Mouse (Mus musculus): ENCODE measurements around the gene Cubn. TPM values are rescaled to one million over a fixed set of nuclear protein-coding genes. Genes with fewer than 3 reads are reported as not detected.

Gene Cubn
- polyA plus RNA-seq, 1 experiment from 2014 or later = 0.27 TPM

DNA sequence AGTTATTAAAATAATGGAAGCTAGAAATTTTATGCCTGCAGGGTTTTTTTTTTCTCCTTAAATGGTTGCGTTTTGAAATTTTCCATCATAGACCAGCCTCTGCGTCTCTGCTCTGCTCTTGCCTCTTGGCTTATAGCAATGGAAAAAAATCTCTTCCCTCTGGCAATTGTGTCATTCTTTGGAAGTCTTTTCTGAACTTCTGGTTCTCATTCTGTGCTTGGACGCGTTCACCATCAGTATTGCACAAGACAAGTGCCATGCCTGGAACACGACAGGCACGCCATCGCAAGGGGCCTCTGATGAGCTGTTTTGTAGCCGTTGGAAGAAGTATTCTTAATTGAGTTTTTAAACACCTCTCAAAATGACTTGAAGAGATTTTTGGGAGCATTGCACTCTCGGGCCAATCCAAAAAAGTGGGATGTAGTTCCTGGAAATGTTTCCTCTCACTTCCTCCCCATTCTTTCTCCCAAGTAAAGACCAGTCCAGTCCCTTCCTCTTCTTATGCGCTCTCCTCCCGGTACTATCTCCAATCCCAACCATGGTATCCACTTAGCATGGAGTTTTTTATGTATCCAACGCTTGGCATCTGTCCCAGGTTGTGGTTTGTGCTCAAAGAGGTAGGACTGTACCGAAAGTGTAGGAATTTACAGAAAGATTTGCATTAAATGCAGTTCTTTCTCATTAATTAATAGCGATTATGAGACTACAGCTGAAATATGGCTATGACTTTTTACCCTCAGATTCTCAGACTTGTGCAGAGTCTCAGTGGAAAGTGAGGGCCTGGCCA is 69.4 kb downstream of the Cubn start:
- ATAC-seq (ENCODE audit: low FRiP score) = no peak
- Histone ChIP-seq H3K4me2 (no peak overlapping the region), H3K4me1 (no peaks in the 10 kb centered on the region), H3K9ac (no peak overlapping the region), H3K27me3 (no peaks in the 10 kb centered on the region), H3K9me3 (no peaks in the 10 kb centered on the region), H3K36me3 (replicated peaks) (no peaks in the 10 kb centered on the region), H3K4me3 (replicated peaks) (no peak overlapping the region), H3K27ac (no peak overlapping the region)
- 93% methylated on average over 14 of the region's 14 CpGs for WGBS

DNA sequence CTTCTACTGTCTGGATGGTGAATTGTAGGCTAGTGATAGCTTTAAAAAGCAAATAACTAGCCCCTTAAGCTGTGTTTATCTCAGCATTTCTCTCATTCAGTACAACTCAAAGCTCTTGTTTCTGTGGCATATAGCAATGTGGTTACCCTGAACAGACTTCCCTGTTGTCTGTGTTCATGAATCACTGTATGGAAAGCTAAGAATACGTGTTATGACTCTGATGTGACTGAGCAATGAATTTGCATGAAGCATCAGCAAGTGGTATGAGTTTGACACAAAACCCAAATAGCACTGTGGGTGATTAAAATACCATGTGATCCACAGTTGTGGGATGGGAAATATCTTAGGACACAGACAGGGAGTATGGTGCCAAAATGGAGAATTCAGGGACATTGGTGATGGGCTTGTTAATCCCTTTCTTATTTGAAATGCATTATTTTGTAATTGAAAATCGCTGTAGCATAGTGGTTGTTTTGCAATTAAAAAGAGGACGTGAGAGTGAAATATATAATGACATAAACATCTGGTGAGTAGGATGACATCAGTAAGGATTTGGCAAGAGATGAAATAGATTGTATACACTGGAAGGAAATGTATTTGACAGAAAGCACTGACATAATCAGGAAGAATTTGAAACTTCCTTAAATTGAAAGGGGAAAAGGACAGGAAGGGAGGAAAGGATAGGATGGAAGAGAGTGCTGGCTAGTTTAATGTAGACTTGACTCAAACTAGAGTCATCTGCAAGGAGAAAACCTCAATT is 74.7 kb downstream of the Cubn start:
- no peak overlapping the region for H3K4me2 ChIP-seq
- H3K9ac ChIP-seq = no peak overlapping the region
- H3K9me3 ChIP-seq = no peaks in the 10 kb centered on the region
- WGBS = 77% methylated on average over 3 of the region's 3 CpGs
- H3K27me3 ChIP-seq = no peaks in the 10 kb centered on the region
- ATAC-seq (ENCODE audit: low FRiP score) = no peak
- no peak overlapping the region for H3K27ac ChIP-seq
- H3K4me3 ChIP-seq (replicated peaks) = no peak overlapping the region
- peaks cover 19% of the 10 kb centered on the region; the same call in 1 of the 2 replicates for H3K4me1 ChIP-seq
- H3K36me3 ChIP-seq (replicated peaks) = no peaks in the 10 kb centered on the region

DNA sequence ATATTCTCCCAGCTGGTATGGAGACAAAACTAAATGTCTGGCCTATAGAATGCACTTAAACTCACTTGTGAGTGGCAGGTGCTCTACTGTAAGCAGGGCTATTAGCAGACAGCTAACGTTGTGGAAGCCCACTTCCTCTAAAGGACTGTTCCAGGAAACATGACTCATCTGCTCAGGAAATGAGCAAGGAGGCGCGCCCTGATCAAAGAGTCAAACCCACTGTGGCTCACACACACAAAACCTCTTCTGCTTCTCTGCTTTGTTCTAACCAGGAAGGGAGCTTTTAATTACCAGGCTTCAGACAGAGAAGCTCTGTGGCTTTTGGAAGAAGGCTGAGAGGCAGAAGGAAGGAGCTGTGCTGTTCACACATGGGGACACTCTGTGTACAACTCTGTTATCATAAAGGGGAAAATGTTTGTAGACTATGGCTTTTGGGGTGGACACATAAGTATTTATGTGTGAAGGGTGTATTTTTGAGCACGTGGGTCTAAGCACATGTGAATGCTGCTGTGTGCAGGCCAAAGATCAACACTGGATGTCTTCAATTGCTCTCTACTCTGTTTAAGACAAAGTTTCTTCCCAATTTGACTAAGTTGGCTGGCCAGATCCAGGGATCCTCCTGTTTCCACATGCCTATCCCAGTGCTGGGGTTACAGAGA is 78.0 kb downstream of the Cubn start:
- ATAC-seq (ENCODE audit: low FRiP score) = peak; percentile 55
- peak overlapping the region; percentile 47; the same call in 1 of the 2 replicates for H3K27ac ChIP-seq
- 54% methylated on average over 4 of the region's 4 CpGs for WGBS

DNA sequence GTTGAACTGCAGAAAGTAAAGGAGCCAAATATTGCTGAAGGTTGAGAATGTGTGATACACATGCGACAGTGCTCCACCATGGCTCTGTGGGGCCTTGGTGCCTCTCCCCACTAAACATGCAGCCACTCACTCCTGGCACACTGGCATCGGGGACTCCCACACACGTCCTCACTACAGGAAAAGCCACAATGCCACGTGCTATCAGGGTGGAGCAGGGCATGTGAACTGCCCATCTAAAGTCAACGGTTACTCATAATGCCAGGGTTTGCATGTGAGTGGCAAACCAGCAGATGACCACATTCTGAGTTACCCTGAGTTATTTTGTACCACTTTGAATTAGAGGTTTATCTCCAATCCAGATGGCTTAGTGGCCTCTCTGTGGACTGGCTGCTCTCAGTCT is 81.0 kb downstream of the Cubn start:
- H3K27ac ChIP-seq = no peak overlapping the region
- H3K9ac ChIP-seq = no peak overlapping the region
- no peaks in the 10 kb centered on the region for H3K27me3 ChIP-seq
- no peaks in the 10 kb centered on the region for H3K9me3 ChIP-seq
- peaks cover 30% of the 10 kb centered on the region for H3K4me1 ChIP-seq
- 86% methylated on average over 5 of the region's 5 CpGs for WGBS
- H3K36me3 ChIP-seq (replicated peaks) = no peaks in the 10 kb centered on the region
- no peak overlapping the region for H3K4me2 ChIP-seq
- no peak overlapping the region for H3K4me3 ChIP-seq (replicated peaks)
- no peak for ATAC-seq (ENCODE audit: low FRiP score)

More for the DNA sequence above, 78.0 kb downstream of the Cubn start:
- Histone ChIP-seq H3K9ac (no peak overlapping the region; the same call in 1 of the 2 replicates), H3K36me3 (replicated peaks) (no peaks in the 10 kb centered on the region), H3K9me3 (no peaks in the 10 kb centered on the region), H3K4me1 (peaks cover 19% of the 10 kb centered on the region; the same call in 1 of the 2 replicates), H3K27me3 (no peaks in the 10 kb centered on the region), H3K4me2 (no peak overlapping the region), H3K4me3 (replicated peaks) (no peak overlapping the region)

DNA sequence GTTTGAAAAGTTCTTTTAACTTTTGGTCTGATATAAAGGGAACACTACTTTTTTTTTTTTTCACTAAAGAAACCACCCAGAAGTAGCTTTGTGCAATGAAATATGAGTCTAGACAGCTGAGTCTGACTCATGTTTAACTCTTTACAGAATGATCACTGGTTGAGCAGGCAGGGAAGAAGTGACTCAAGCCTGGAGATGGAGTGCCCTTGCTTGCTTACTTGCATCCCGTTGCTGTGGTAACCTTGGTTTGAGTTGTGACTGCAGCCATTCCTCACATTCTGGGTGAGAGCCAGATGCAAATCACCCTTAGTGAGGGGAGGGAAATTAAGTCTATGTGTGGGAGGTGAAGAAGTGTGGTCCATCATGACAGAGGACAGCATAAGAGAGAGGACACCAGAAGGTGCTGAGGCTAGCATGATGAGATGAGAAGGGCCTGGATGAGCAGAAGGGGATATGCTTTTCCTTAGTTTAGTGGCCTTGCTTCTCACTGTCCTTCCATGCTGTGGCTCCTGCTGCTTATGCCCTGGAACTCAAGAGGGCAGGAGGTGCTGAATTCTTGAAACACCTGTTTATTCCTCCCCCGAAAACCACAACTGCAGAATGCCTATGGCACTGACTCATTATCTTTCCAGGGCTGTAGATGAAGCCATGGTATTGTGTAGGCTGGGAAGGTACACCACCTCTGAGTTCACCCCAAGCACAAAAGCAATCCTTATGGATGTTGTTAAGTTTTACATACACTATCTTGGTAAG is 81.7 kb downstream of the Cubn start:
- Histone ChIP-seq H3K4me2 (no peak overlapping the region), H3K4me1 (peaks cover 25% of the 10 kb centered on the region), H3K9me3 (no peaks in the 10 kb centered on the region), H3K27me3 (no peaks in the 10 kb centered on the region), H3K9ac (no peak overlapping the region), H3K36me3 (replicated peaks) (no peaks in the 10 kb centered on the region), H3K4me3 (replicated peaks) (no peak overlapping the region), H3K27ac (no peak overlapping the region)
- WGBS = 87% methylated on average over 2 of the region's 2 CpGs
- ATAC-seq (ENCODE audit: low FRiP score) = no peak

DNA sequence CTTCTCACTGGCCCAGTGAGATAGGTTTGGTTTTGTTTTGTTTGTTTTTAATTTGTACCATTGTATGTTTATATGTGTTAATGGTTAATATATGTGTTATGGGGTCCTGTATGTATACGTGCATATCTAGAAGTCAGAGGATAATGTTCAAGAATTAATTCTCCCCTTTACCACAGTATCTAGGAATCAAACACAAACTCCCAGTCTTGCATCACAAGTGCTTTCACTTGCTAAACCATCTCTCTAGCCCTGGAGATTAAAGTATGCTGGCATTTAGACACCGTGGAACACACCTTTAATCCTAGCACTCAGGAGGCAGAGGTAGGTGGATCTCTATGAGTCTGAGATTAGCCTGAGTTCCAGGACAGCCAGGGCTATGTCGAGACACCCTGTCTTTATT is 83.3 kb downstream of the Cubn start:
- H3K27ac ChIP-seq = no peak overlapping the region
- no peak overlapping the region for H3K4me2 ChIP-seq
- H3K36me3 ChIP-seq (replicated peaks) = no peaks in the 10 kb centered on the region
- WGBS = 84% methylated on average over 3 of the region's 3 CpGs
- H3K9ac ChIP-seq = no peak overlapping the region
- ATAC-seq (ENCODE audit: low FRiP score) = no peak
- H3K4me3 ChIP-seq (replicated peaks) = no peak overlapping the region
- no peaks in the 10 kb centered on the region for H3K9me3 ChIP-seq
- peaks cover 11% of the 10 kb centered on the region for H3K4me1 ChIP-seq
- H3K27me3 ChIP-seq = no peaks in the 10 kb centered on the region

DNA sequence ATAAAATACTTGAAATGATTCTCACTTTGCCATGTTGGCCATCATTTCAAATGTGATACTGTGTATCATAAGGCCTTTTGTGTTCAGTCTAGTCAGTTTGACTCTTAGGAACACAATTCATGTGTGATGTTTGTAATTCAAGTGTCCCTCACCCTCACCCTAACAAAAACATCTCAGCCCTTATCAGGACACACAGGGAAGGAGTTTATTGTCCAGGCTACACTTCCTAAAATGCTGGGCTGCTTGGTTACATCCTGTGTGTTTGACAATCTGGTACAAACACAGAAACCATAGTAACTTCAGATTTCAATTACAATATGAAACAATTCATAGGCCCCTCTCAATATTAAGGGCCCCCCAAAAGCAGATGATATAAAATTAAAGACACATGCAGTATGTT is 83.9 kb downstream of the Cubn start:
- ATAC-seq (ENCODE audit: low FRiP score) = no peak
- no peak overlapping the region for H3K27ac ChIP-seq
- H3K4me1 ChIP-seq = peaks cover 11% of the 10 kb centered on the region
- no peaks in the 10 kb centered on the region for H3K27me3 ChIP-seq
- no peaks in the 10 kb centered on the region for H3K36me3 ChIP-seq (replicated peaks)
- no peak overlapping the region for H3K4me2 ChIP-seq
- H3K9ac ChIP-seq = no peak overlapping the region
- no peaks in the 10 kb centered on the region for H3K9me3 ChIP-seq
- no peak overlapping the region for H3K4me3 ChIP-seq (replicated peaks)

DNA sequence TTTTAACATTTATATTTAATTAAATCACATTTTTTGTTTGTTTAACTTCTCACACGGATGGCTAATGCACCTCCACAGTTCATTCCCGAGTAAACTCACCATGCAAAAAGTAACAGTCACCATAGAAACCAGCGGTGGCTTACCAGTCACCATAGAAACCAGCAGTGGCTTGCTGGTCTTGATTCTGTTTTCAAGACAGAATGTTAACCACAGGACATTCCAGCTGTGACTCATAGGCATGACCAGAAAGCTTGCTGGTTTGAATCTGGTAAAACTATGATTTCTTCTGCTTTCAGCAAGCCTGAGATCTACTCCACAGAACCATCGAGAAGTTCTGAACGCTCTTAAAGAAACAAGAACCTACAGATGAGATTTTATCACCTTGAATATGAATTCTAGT is 84.3 kb downstream of the Cubn start:
- peak; percentile 69 for ATAC-seq (ENCODE audit: low FRiP score)
- H3K4me1 ChIP-seq = peaks cover 11% of the 10 kb centered on the region
- H3K27ac ChIP-seq = no peak overlapping the region
- H3K9me3 ChIP-seq = no peaks in the 10 kb centered on the region
- 32% methylated on average over 5 of the region's 5 CpGs for WGBS
- H3K4me3 ChIP-seq (replicated peaks) = no peak overlapping the region
- no peaks in the 10 kb centered on the region for H3K36me3 ChIP-seq (replicated peaks)
- no peak overlapping the region for H3K4me2 ChIP-seq
- no peaks in the 10 kb centered on the region for H3K27me3 ChIP-seq
- H3K9ac ChIP-seq = no peak overlapping the region

DNA sequence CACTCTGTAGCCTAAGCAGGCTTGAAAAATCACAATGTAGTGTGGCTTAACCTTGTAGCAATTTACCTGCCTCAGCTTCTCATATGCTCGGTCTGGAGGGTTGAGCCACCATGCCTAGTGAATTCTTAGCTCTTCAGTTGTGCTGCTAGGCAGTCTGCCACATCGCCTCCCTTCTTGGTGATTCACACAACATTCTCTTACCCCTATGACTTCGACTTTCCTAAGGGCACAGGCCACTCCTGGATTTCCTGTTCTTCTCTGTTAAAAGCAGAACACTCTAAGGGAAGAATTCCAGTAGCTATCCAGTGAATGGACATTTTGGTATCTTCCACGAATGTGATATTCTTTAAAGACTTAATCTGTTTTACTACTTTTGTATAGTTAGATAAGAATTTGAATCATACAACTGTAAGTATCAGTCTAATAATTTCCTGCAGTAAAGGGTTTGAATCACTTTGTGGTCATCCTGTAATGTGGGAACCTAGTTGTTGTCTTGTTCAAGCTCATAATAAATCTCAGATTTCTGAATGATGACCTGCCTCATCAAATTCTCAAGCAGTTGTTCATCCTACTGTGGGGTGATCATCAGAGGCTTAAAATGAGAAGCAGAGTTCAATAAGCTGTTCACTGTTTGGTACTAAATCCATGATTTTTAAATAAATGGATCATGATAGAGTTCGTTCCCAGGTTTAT is 86.5 kb downstream of the Cubn start:
- Histone ChIP-seq H3K4me2 (no peak overlapping the region), H3K27ac (no peak overlapping the region), H3K27me3 (no peaks in the 10 kb centered on the region), H3K36me3 (replicated peaks) (no peaks in the 10 kb centered on the region), H3K4me1 (peaks cover 12% of the 10 kb centered on the region), H3K9me3 (no peaks in the 10 kb centered on the region), H3K4me3 (replicated peaks) (no peak overlapping the region), H3K9ac (no peak overlapping the region)
- ATAC-seq (ENCODE audit: low FRiP score) = no peak
- 82% methylated on average over 5 of the region's 5 CpGs for WGBS

DNA sequence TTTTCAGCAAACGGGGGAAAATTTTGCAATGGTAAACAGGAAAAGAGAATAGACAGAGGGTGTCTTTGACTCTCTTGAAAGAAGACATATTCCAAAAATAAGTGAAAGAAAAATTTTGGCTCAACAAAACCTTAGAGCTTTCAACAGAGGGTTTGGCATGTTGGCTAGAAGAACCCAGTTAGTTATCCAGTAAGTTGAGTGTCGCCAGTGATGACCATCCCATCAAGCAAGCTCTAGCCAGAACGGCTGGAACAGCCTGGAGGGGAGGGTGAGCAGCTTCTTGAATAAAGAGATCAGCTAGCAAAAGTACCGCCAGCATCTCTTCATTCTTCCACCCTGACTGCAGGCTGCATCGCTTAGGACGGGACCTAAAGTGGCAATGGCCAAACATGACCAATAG is 90.8 kb downstream of the Cubn start:
- H3K4me3 ChIP-seq (replicated peaks) = no peak overlapping the region
- peaks cover 28% of the 10 kb centered on the region for H3K4me1 ChIP-seq
- H3K4me2 ChIP-seq = no peak overlapping the region
- H3K9me3 ChIP-seq = no peaks in the 10 kb centered on the region
- H3K27me3 ChIP-seq = no peaks in the 10 kb centered on the region
- 88% methylated on average over 6 of the region's 6 CpGs for WGBS
- no peak overlapping the region for H3K27ac ChIP-seq
- no peak for ATAC-seq (ENCODE audit: low FRiP score)
- H3K36me3 ChIP-seq (replicated peaks) = no peaks in the 10 kb centered on the region
- H3K9ac ChIP-seq = no peak overlapping the region

DNA sequence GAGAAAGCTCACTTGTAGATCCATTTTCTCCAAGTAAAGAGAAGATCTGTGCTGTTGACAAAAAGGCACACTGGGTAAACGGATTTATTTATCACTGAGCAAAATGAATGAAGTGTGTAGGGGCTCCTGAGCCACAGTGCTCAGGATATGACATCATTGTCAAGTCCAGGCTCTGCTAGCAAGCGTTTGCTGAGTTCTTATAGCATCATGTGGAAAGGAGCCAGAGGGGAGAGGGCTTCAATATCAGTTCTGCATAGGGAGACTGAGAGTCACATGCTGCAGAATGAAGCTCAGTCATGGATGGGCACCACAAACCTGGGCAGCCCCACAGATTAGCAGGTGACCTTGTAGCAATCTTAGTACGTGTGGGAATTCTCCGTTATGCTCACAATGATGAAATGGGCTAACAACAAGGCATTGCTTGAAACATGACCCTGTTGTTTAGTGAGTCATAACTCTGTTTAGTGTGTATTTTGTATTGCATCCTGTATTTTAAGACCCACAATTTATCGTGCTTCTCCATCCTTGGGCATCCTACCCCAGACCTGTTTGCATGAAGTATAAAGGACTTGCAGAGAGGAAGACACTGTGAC is 92.0 kb downstream of the Cubn start:
- WGBS = 35% methylated on average over 5 of the region's 5 CpGs
- H3K9me3 ChIP-seq = no peaks in the 10 kb centered on the region

More for the DNA sequence above, 92.0 kb downstream of the Cubn start:
- H3K4me3 ChIP-seq (replicated peaks) = no peak overlapping the region
- H3K9ac ChIP-seq = no peak overlapping the region
- peak; percentile 71 for ATAC-seq (ENCODE audit: low FRiP score)
- peak overlapping the region; percentile 13; the same call in 1 of the 2 replicates for H3K4me2 ChIP-seq
- H3K27ac ChIP-seq = peak overlapping the region; percentile 76
- H3K27me3 ChIP-seq = no peaks in the 10 kb centered on the region
- no peaks in the 10 kb centered on the region for H3K36me3 ChIP-seq (replicated peaks)
- H3K4me1 ChIP-seq = peaks cover 31% of the 10 kb centered on the region

All from forebrain, embryonic 12.5 days (tissue).